Mouse (Mus musculus): ENCODE measurements at regions not wholly inside any gene's neighbourhood (a gene's known extent, or its start where the extent isn't known, plus 50 kb on each side); places are given as distances from the start of the nearest gene placed in this dataset.
"Not testable (repeated sequence)": the region's sequence is repeated elsewhere in the genome, so short reads cannot be mapped to it uniquely, and the experiment has no call there.

DNA sequence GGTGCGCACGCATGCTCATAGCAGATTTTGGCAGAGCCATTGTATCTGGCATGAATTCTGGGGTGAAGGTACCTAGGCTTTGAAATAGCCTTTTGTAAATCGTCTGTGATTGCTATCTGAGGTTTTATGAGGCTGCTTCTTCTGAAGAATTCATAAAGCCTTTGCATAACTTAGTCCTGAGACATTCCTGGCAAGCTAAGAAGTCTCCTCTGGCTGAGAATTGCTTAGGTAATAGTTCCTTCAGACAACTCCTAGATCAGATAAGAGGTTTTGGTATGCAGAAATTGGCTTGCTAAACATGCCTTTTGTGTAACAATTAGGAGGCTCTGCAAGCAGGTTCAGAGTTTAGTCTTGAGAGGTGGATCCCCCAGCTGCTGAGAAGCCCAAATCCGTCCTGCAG, 82.7 kb downstream of the Pmp22 start:
- DNase-seq (ENCODE audit: low read depth, low spot score) = peak; percentile 35

GRCm38 (mm10) chr11:63213043-63213442, 84.3 kb downstream of the Pmp22 start:
- DNase-seq (ENCODE audit: low read depth, low spot score) = peak; percentile 71

DNA sequence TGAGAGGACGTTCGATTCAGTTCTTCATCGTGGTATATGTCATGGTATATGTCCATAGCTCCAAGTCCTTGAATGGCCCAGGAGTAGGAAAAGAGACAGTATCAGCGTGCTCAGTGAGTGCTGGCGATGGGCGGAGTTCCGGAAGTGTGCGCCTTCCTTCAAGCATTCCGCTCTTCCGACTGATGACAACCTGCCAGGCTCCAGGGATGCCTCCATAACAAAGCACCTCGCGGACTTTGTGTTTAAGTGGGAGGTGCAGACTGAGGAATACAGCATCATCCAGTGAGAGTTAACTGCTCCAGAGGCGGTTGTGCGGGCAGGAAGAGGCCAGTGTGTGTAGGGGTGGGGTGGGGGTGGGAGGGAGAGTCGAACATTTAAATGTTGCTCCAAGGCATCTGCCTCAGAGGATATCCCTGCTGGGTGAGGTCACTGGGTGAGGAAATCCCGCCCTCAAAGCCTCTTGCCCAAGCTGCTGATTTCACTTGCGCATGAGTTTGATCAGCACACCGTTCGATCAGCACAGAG, 85.2 kb downstream of the Pmp22 start:
- DNase-seq (ENCODE audit: low read depth, low spot score) = no peak

GRCm38 (mm10) chr11:63215993-63216392, 87.2 kb downstream of the Pmp22 start:
- peak; percentile 18 for DNase-seq (ENCODE audit: low read depth, low spot score)

- DNase-seq (ENCODE audit: low read depth, low spot score) = no peak
These were observed 88.3 kb downstream of the Pmp22 start for GRCm38 (mm10) chr11:63217049-63217448.

DNA sequence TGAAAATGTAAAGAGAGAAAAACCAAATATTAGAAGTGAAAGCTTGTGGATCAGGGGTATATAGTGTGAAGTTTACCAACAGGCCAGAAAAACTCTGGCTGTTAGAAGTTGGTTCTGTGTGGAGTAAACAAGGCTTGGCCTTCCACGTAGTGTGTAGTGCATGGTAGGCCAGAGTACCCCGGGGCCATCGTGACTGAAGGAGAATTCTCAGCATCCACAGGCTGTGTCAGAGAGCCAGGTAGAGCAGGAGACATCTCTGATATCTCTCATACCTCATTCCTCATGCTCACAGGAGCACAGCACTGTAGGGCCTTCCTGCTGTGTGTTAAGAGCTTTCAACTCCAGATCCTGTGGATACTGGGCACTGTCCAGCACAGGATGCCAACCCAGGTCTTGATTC, 97.7 kb downstream of the Pmp22 start:
- no peak for DNase-seq (ENCODE audit: low read depth, low spot score)

- DNase-seq (ENCODE audit: low read depth, low spot score) = no peak
These were observed 102.0 kb downstream of the Pmp22 start for GRCm38 (mm10) chr11:63230786-63231185.

DNA sequence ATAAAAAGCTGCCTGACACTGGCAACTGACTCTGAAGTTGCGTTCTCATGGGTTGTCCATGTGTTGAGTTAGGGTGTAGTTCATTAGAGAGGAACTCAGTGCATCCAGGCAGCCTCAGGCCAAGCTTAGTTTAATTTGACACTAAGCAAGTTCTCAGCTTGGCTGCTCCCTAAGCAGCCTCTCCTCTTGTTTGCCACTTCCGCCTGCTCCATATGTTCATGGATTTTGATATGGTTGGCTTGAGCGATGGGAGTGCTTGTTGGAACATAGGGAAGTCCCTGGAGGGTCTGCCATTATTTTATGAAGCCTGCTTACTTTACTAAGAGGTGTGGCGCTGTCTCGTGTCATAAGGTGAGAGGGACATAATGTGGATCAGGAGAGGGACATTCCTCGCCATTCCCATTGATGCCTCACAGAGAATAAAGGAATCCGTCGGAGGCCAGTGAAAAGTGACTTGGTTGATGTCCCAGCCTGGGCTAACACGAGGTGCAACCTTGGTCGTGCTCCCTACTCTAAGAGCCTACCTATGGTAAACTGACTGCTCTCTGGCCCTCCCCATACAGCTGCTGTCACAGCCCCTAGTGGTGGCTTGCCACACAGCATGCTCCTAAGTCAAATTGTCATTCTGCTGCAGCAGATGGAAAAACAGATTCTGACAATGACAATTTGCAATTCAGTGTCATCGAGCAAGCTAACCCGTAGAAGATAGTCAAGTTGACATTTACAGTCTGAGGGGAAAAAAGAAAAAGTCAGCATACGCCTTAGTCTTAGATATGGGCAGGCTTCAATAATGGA, 104.6 kb downstream of the Pmp22 start:
- DNase-seq (ENCODE audit: low read depth, low spot score) = no peak

GRCm38 (mm10) chr11:63234481-63234880, 105.7 kb downstream of the Pmp22 start:
- no peak for DNase-seq (ENCODE audit: low read depth, low spot score)

- DNase-seq (ENCODE audit: low read depth, low spot score) = no peak
These were observed 109.9 kb downstream of the Pmp22 start for GRCm38 (mm10) chr11:63238655-63239054.

- DNase-seq (ENCODE audit: low read depth, low spot score) = no peak
These were observed 115.2 kb downstream of the Pmp22 start for GRCm38 (mm10) chr11:63243906-63244416.

DNA sequence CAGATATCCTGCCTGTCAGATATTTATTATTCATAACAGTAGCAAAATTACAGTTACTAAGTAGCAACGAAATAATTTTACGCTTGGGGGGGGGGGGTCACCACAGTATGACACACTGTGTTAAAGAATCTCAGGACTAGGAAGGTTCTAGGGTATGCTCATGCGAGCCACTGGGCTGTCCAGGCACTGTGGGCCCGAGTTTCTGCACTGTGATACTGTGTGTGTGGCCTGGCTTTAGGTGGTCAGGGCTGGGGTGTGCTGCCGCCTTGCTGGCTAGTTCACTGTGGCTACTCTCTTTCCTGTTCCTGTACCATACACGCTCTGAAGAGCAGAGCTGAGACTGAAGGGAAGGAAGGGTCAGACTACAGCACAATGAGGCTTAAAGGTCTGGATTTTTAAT, 116.3 kb downstream of the Pmp22 start:
- no peak for DNase-seq (ENCODE audit: low read depth, low spot score)

DNA sequence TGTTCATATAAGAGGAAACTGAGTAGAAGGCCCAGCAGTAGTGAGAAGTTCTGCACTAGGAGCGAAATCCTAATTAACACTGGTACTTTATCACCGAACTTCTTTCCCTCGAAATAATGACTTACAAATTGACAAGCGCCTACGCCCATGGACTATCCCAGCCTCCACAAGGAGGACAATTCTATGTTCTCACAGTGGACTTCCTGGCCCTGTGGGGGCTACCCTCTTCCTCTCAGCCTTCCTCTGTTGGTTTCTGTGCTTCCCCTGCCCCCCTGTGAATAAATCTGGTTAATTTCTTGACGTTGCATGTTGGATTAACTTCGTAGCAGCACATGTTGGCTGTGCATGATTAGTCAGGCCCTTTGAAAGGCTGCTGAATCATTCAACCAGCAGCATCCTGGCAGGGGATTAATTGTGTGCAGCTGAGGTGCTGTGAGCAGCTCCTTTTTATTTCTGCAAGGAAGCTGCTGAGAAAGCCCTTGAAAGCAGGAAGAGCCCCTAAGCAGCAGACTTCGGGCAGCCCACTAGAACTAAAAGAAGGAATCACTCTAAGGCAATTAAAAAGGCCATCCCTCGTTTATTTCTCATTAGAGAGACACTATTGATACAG, 117.4 kb downstream of the Pmp22 start:
- no peak for DNase-seq (ENCODE audit: low read depth, low spot score)

DNA sequence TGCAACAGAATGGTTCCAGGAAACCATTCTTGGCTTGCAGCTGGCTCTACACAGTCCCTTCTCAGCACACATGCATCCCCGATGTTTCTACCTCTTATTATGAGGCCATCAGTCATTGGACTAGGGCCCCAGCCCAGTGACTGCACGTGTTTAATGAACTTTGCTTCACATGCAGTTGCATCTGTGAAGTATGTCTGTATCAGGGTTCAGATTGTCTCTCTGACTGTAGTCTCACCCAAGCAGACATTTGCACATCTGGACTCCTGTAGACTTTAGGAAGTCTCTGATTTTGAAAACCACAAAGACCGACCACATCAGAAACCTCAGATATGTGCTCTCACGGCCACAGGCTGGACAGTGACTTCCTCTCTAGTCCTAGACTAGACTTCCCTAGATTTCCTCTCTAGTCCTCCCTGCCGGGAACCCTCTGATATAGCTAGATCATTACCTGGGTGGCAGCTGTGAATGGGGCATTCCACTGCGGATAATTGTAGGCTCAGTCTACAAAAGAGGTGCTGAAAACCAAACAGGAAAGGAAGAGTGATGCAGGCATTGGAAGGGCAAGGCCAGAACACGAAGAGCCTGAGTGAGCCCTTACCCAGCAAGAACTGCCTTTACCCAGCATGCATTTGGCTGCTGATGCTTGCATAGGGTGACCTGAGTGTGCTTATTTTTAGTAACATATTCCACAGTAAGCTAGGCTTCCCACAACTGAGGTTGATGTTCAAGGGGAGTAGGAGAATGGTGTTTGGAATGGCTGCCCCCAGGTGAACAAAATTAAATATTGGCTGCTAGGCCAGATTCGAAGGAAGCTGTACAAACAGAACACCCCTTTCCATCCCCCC, 123.5 kb downstream of the Pmp22 start:
- DNase-seq (ENCODE audit: low read depth, low spot score) = peak; percentile 39

DNA sequence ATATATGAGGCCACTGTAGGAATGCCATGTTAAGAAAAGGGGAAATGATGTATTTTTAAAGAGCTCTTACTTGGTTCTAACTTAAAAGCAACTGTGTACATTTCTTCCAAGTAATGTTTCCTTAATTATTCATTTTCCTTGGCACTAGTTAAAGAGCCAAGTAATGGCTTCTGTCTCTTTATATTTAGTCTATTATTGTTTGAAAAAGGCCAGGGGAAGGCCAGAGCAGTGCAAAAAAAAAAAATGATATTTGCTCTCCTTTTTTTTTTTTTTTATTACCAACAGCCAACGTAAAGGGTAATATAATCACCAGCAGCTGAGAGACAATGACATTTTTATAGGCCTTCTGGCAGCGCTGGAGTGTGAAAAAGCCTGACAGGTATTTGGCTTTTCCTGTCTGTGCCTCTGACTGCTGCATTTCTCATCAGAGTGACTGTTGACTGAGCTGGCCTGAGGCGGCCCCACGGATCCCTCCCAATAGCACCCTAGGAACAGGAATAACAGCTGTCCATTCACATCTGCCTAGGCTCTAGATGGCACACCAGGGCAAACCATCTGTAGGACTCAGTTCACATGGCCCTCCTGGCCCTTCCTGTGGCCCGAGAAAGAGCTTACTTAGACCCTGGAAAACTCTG, 124.3 kb downstream of the Pmp22 start:
- DNase-seq (ENCODE audit: low read depth, low spot score) = peak; percentile 27

DNA sequence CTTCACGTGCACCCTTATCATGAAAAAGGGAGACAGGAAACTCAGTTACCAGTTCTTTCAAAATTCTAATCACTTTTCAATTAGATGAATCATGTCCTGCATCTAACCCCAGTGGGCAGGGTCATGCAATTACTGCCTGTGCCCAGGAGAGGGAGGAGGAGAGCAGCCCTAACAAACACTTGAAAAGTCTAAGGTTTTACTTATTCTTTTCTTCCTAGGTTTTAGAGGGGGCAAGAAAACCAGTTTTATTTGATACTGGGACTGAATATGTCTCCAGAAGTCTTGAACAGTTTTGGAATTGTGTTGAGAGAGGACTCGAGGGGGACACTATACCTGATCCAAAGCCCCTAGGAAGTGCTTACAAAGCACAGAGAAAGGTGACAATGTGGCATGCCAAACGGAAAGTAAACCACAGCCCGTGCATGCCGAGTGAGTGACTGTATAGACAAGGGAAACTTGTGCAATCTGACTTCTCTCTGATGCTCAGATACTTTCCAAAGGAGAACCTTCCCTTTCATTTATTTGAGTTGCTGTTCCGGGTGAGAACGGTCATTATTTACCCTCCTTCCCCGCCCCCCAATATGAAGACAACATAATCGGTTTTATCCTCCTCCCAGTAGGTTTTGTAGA, 135.8 kb downstream of the Pmp22 start:
- DNase-seq (ENCODE audit: low read depth, low spot score) = peak; percentile 67

GRCm38 (mm10) chr11:63266290-63266689, 137.5 kb downstream of the Pmp22 start:
- not testable (repeated sequence) for DNase-seq (ENCODE audit: low read depth, low spot score)

DNA sequence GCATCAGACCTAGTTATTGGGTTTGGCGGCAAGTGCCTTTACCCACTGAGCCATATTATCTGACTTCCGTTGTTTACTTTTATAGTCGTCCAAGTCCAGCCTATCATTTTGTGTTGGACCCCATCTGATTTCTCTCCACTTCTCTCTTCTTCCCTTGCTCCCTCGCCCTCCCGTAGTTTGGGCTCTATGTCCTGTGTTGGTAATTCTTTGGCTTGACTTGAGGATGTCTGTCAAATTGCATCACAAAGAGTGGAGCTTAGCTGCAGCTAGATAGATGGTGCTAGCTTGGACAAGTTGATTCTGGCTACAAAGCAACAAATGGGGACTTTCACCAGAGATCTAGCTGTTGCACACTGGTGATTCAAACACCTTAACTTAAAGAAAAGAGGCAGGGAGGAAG, 147.9 kb downstream of the Pmp22 start:
- DNase-seq (ENCODE audit: low read depth, low spot score) = no peak

- no peak for DNase-seq (ENCODE audit: low read depth, low spot score)
These were observed 153.1 kb downstream of the Pmp22 start for GRCm38 (mm10) chr11:63281839-63282238.

DNA sequence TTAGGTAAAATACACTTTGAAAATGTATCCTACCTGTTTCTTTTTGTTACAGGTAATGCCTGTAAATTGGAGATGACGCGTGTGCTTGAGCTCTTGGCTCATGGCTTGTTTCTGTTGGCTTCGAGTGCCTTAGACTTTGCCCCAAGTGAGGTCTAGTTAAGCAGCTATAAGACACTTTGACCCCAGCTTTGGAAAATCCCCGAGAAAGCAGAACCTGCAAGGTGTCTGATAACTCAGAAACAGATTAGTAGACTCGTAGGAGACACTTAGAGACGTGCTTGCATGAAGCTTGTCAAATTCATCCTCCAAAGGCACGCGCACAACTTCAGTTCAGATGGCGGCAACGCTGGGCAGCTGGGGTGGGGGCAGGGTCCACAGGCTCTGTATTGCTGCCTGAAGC, 153.8 kb downstream of the Pmp22 start:
- no peak for DNase-seq (ENCODE audit: low read depth, low spot score)

- no peak for DNase-seq (ENCODE audit: low read depth, low spot score)
These were observed 157.2 kb downstream of the Pmp22 start for GRCm38 (mm10) chr11:63286026-63286425.

All from 3T3-L1 (cell line).